In the genomic region with DNA sequence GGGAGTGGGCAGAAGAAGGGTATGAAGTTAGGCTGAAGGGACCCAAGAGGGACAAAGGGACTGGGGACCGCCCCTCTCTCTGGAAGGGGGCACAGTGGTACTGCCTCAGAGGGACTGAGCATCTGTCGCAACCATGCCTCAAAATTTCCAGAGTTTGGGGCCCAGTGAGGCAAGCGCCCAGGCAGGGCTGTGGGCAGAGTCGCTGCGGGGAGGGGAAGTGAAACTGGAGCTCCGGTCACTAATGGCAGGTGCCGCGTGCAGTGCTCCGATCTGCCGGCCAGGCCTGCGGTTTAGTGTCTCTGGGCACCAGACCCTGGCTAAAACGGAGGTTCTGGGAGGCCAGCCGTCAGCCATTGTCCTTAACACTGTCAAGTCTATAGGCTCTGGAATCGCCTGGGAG, we compare ENCODE assay signal across 12 mouse cellular contexts.
DNase-seq lines count a peak whose midpoint lies in the region; ATAC-seq and TF ChIP-seq lines count a peak whose summit lies in the region.
"Had no signal": no experiment of that assay in that cellular context is flagged by ENCODE, and none has a peak within 500 bp of the region (broad histone marks: within the 10 kb centered on the region; RNA-seq: fewer than 3 reads in every experiment).

No protein-coding gene starts in this region.

- peak; percentile 31 to 48 for DNase-seq in heart, postnatal 14 days
- DNase-seq in heart, adult 8-10 months (ENCODE audit: low spot score): no peak
- DNase-seq in cerebellum, adult 2 months: no peak
- no peak for DNase-seq in ovary, postnatal 36 days (ENCODE audit: low spot score)

- H3K27ac ChIP-seq in bone marrow, adult 2 months (ENCODE audit: control insufficient read depth, insufficient read depth, low read depth, low read length, poor library complexity): peak overlapping the region; percentile 74
- no peak overlapping the region for H3K27ac ChIP-seq in cerebellum, adult 2 months (ENCODE audit: insufficient read depth, low read length)
- H3K27ac ChIP-seq: embryonic facial prominence, embryonic 12.5 days; left cerebral cortex, adult 2 months; neural tube, embryonic 12.5 days had no signal

- no peak for TF ChIP-seq POLR2A in bone marrow, adult 2 months (IDR thresholded peaks at IDR 0.05; ENCODE audit: borderline replicate concordance, control insufficient read depth, low read depth, low read length)
- no peak for TF ChIP-seq POLR2A in cerebellum, adult 2 months (IDR thresholded peaks at IDR 0.05; ENCODE audit: borderline replicate concordance, insufficient read depth, low read length)

- no peak for TF ChIP-seq CTCF in bone marrow, adult 2 months (IDR thresholded peaks at IDR 0.05; ENCODE audit: control insufficient read depth, insufficient read depth, low read length)
- no peak for TF ChIP-seq CTCF in cerebellum, adult 2 months (IDR thresholded peaks at IDR 0.05; ENCODE audit: borderline replicate concordance, insufficient read depth, low read depth, low read length)

- H3K27me3 ChIP-seq in cerebellum, adult 2 months (ENCODE audit: control insufficient read depth, insufficient read depth, low read length): no peaks in the 10 kb centered on the region
- H3K27me3 ChIP-seq: embryonic facial prominence, embryonic 12.5 days; neural tube, embryonic 12.5 days had no signal

- WGBS in bone marrow, adult 2 months: 36% methylated on average over 14 of the region's 14 CpGs
- 91% methylated on average over 14 of the region's 14 CpGs for WGBS in cerebellum, adult 2 months

- peak overlapping the region; percentile 24 for H3K4me3 ChIP-seq in bone marrow, adult 2 months (replicated peaks; ENCODE audit: control insufficient read depth, low read depth, low read length)
- H3K4me3 ChIP-seq in cerebellum, adult 2 months (replicated peaks; ENCODE audit: insufficient read depth, low read depth, low read length): no peak overlapping the region
- H3K4me3 ChIP-seq: embryonic facial prominence, embryonic 12.5 days; left cerebral cortex, adult 2 months; neural tube, embryonic 12.5 days had no signal

- ATAC-seq in hematopoietic stem cell, adult 5-6 weeks (replicated peaks in 1 of 2; ENCODE audit: insufficient read depth in 1 of 2, low FRiP score in 2 of 2, low TSS enrichment in 1 of 2, low read depth in 1 of 2, poor library complexity in 2 of 2, severe bottlenecking in 2 of 2): peak; percentile 65 to 73; a peak in 2 of 4 replicates
- peak; percentile 30; the same call in 1 of the 2 replicates for ATAC-seq in neutrophil, adult 5-6 weeks (ENCODE audit: extremely low read depth, insufficient number of reproducible peaks, low FRiP score, poor library complexity, severe bottlenecking)
- ATAC-seq in erythroblast, adult 5-6 weeks (replicated peaks; ENCODE audit: low FRiP score, poor library complexity, severe bottlenecking): no peak
- ATAC-seq: intestine, embryonic 16.5 days had no signal

- peaks cover 4% of the 10 kb centered on the region for H3K4me1 ChIP-seq in bone marrow, adult 2 months (ENCODE audit: control insufficient read depth, insufficient read depth, low read length)
- peaks cover 27% of the 10 kb centered on the region for H3K4me1 ChIP-seq in cerebellum, adult 2 months (ENCODE audit: control insufficient read depth, insufficient read depth, low read length)
- H3K4me1 ChIP-seq: embryonic facial prominence, embryonic 12.5 days; neural tube, embryonic 12.5 days had no signal

- intact Hi-C loops in heart, postnatal 14 days (cut with DNase I): no loop called here

Comparison
In these comparisons a context has a peak if more than half of its experiments do, and no peak if none do; other contexts are left out.
1. DNase-seq: peak in heart, postnatal 14 days (2 of 2); none in heart, adult 8-10 months (single experiment), cerebellum, adult 2 months (0 of 2) and ovary, postnatal 36 days (single experiment).